Mouse (Mus musculus): ENCODE data around the gene Ralgps1.

GRCm38 (mm10) chr2:33130526-33131483 lies 240.5 kb downstream of the Ralgps1 start:
- no peak for TF ChIP-seq RCOR1 (IDR thresholded peaks at IDR 0.05; ENCODE audit: low read depth, low read length)
- no peak for TF ChIP-seq USF2 (IDR thresholded peaks at IDR 0.05; ENCODE audit: borderline replicate concordance in 1 of 2, insufficient read depth in 1 of 2, low read depth in 1 of 2, low read length in 2 of 2)

Measured in MEL (cell line).